Mouse (Mus musculus) E14TG2a.4 (cell line): ENCODE data around the gene Ly6g6f.

Source experiments
- CTCF ChIP-seq: conservative IDR thresholded peaks from 2 replicates; pipeline ENCODE4 v1.5.1; 2014; ENCODE audit warnings: low read length
- POU5F1 ChIP-seq: IDR thresholded peaks from 2 replicates; pipeline ENCODE4 v1.6.1; 2014; ENCODE audit warnings: low read length, borderline replicate concordance

GRCm38 (mm10) chr17:35079778-35080177 lies 5.6 kb downstream of the Ly6g6f start:
- TF ChIP-seq CTCF (no peak), POU5F1 (no peak)
